In genomic region chr13:40744111-40744805, GRCm38 (mm10) we compare ENCODE assay signal across 11 mouse cellular contexts. TPM values are rescaled to one million over a fixed set of nuclear protein-coding genes. Genes with fewer than 3 reads are reported as not detected.
DNase-seq lines count a peak whose midpoint lies in the region; ATAC-seq and TF ChIP-seq lines count a peak whose summit lies in the region.
"Had no signal": no experiment of that assay in that cellular context is flagged by ENCODE, and none has a peak within 500 bp of the region (broad histone marks: within the 10 kb centered on the region; RNA-seq: fewer than 3 reads in every experiment).

No protein-coding gene starts in this region.

- ATAC-seq in cerebellum, adult (ENCODE audit: insufficient number of reproducible peaks, low FRiP score, low TSS enrichment) = no peak
- ATAC-seq in lung, embryonic 14.5 days (ENCODE audit: insufficient read depth) = no peak
- ATAC-seq in lung, postnatal 0 days = no peak
- ATAC-seq in hindbrain, embryonic 16.5 days = no peak
- no peak for ATAC-seq in neural tube, embryonic 12.5 days (ENCODE audit: low FRiP score, low read depth)
- ATAC-seq: Patski had no signal

- no peak overlapping the region for H3K9ac ChIP-seq in lung, embryonic 14.5 days
- no peak overlapping the region for H3K9ac ChIP-seq in lung, postnatal 0 days (replicated peaks; ENCODE audit: low read depth)
- H3K9ac ChIP-seq in hindbrain, embryonic 16.5 days (ENCODE audit: low read depth, low read length) = no peak overlapping the region; the same call in 1 of the 2 replicates
- no peak overlapping the region for H3K9ac ChIP-seq in neural tube, embryonic 12.5 days
- H3K9ac ChIP-seq: liver, embryonic 15.5 days had no signal

- H3K27me3 ChIP-seq in lung, embryonic 14.5 days (ENCODE audit: insufficient read depth, low read length) = peaks cover 77% of the 10 kb centered on the region
- peaks cover 71% of the 10 kb centered on the region for H3K27me3 ChIP-seq in lung, postnatal 0 days (replicated peaks; ENCODE audit: insufficient read depth, low read length)
- H3K27me3 ChIP-seq in hindbrain, embryonic 16.5 days (replicated peaks; ENCODE audit: control insufficient read depth, insufficient read depth, low read length) = peaks cover 72% of the 10 kb centered on the region
- peaks cover 72% of the 10 kb centered on the region for H3K27me3 ChIP-seq in neural tube, embryonic 12.5 days (replicated peaks)
- H3K27me3 ChIP-seq: Patski had no signal

- peak; percentile 13 to 14 for DNase-seq in cerebellum, postnatal 10 days
- no peak for DNase-seq in lung, embryonic 14.5 days
- DNase-seq in lung, postnatal 0 days (ENCODE audit: low spot score) = no peak
- DNase-seq in ovary, postnatal 10 days (ENCODE audit: low spot score) = no peak
- DNase-seq in frontal cortex, adult 2 months (ENCODE audit: extremely low spot score in 1 of 2, low spot score in 1 of 2) = no peak
- DNase-seq: kidney, adult 2 months had no signal

- TF ChIP-seq CTCF in lung, embryonic 14.5 days (IDR thresholded peaks at IDR 0.05; ENCODE audit: low read depth) = no peak
- no peak for TF ChIP-seq CTCF in lung, postnatal 0 days (IDR thresholded peaks at IDR 0.05)

- no peaks in the 10 kb centered on the region for H3K36me3 ChIP-seq in lung, embryonic 14.5 days (ENCODE audit: insufficient read depth)
- no peaks in the 10 kb centered on the region for H3K36me3 ChIP-seq in lung, postnatal 0 days (ENCODE audit: insufficient read depth, low read length)
- H3K36me3 ChIP-seq in hindbrain, embryonic 16.5 days (ENCODE audit: control insufficient read depth, insufficient read depth, low read length) = no peaks in the 10 kb centered on the region
- no peaks in the 10 kb centered on the region for H3K36me3 ChIP-seq in neural tube, embryonic 12.5 days
- H3K36me3 ChIP-seq: liver, embryonic 15.5 days had no signal

- no peak overlapping the region for H3K27ac ChIP-seq in lung, embryonic 14.5 days (ENCODE audit: low read depth)
- H3K27ac ChIP-seq in lung, postnatal 0 days (ENCODE audit: low read length) = no peak overlapping the region
- H3K27ac ChIP-seq in hindbrain, embryonic 16.5 days (ENCODE audit: low read depth, low read length) = no peak overlapping the region
- no peak overlapping the region for H3K27ac ChIP-seq in neural tube, embryonic 12.5 days
- H3K27ac ChIP-seq: liver, embryonic 15.5 days had no signal

- WGBS in lung, embryonic 14.5 days = under 1% methylated on average over 19 of the region's 19 CpGs
- WGBS in lung, postnatal 0 days = 2% methylated on average over 19 of the region's 19 CpGs
- WGBS in hindbrain, embryonic 16.5 days = under 1% methylated on average over 19 of the region's 19 CpGs
- WGBS in neural tube, embryonic 12.5 days = 1% methylated on average over 19 of the region's 19 CpGs

- H3K4me2 ChIP-seq in lung, embryonic 14.5 days = peak overlapping the region; percentile 44
- H3K4me2 ChIP-seq in lung, postnatal 0 days (replicated peaks; ENCODE audit: low read depth, low read length) = no peak overlapping the region
- peak overlapping the region; percentile 36 for H3K4me2 ChIP-seq in hindbrain, embryonic 16.5 days (ENCODE audit: low read length)
- H3K4me2 ChIP-seq in neural tube, embryonic 12.5 days (replicated peaks) = peak overlapping the region; percentile 48
- H3K4me2 ChIP-seq: liver, embryonic 15.5 days had no signal

- H3K9me3 ChIP-seq in lung, embryonic 14.5 days (ENCODE audit: low read depth, low read length) = peaks cover 5% of the 10 kb centered on the region; the same call in 1 of the 2 replicates
- H3K9me3 ChIP-seq in lung, postnatal 0 days (ENCODE audit: low read length) = no peaks in the 10 kb centered on the region
- peaks cover 2% of the 10 kb centered on the region for H3K9me3 ChIP-seq in hindbrain, embryonic 16.5 days (ENCODE audit: control insufficient read depth, low read length)
- peaks cover 6% of the 10 kb centered on the region for H3K9me3 ChIP-seq in neural tube, embryonic 12.5 days
- H3K9me3 ChIP-seq: liver, embryonic 15.5 days had no signal

- no peaks in the 10 kb centered on the region for H3K4me1 ChIP-seq in lung, embryonic 14.5 days (ENCODE audit: insufficient read depth)
- no peaks in the 10 kb centered on the region for H3K4me1 ChIP-seq in lung, postnatal 0 days (ENCODE audit: insufficient read depth, low read depth, low read length)
- H3K4me1 ChIP-seq in hindbrain, embryonic 16.5 days (ENCODE audit: control insufficient read depth, insufficient read depth, low read depth, low read length) = peaks cover 4% of the 10 kb centered on the region
- H3K4me1 ChIP-seq in neural tube, embryonic 12.5 days = peaks cover 5% of the 10 kb centered on the region; the same call in 1 of the 2 replicates
- H3K4me1 ChIP-seq: liver, embryonic 15.5 days had no signal

- H3K4me3 ChIP-seq in lung, embryonic 14.5 days (ENCODE audit: low read depth, low read length) = 0 out of 2 replicates have a peak overlapping the region, but pooled peaks have one; percentile 14
- H3K4me3 ChIP-seq in lung, postnatal 0 days (ENCODE audit: low read depth, low read length) = no peak overlapping the region
- H3K4me3 ChIP-seq in hindbrain, embryonic 16.5 days (ENCODE audit: low read length) = no peak overlapping the region; the same call in 1 of the 2 replicates
- H3K4me3 ChIP-seq in neural tube, embryonic 12.5 days = peak overlapping the region; percentile 17; the same call in 1 of the 2 replicates
- H3K4me3 ChIP-seq: liver, embryonic 15.5 days had no signal

- no peak for TF ChIP-seq EP300 in lung, postnatal 0 days (IDR thresholded peaks at IDR 0.05)

RNA-seq across cellular contexts. Expression of gene Tfap2a, which starts 6.1 kb away (rescaled TPM):
- polyA plus RNA-seq in lung, embryonic 14.5 days (2014; fragmentation: Nextera tagmentation; extraction: Ambion mirVana) = 0.11 and 0.19 TPM in 2 replicates
- 0.05 and 0.16 TPM in 2 replicates for polyA plus RNA-seq in lung, postnatal 0 days (2015; fragmentation: Nextera tagmentation; extraction: Ambion mirVana)
- polyA plus RNA-seq in hindbrain, embryonic 16.5 days (2015; fragmentation: Nextera tagmentation; extraction: Ambion mirVana) = 8.4 and 9.0 TPM in 2 replicates
- 15.5 and 21.6 TPM in 2 replicates for polyA plus RNA-seq in neural tube, embryonic 12.5 days (2016; fragmentation: Nextera tagmentation; extraction: Ambion mirVana)
- 0.38 and 0.55 TPM in 2 replicates for polyA plus RNA-seq in frontal cortex, adult 2 months (2012; rRNA removed)
- polyA plus RNA-seq: liver, embryonic 15.5 days had no signal

Comparison
In these comparisons a context has a peak if more than half of its experiments do, and no peak if none do; other contexts are left out.
1. H3K4me3 ChIP-seq: peak in lung, embryonic 14.5 days (single experiment) and neural tube, embryonic 12.5 days (single experiment); none in lung, postnatal 0 days (single experiment) and hindbrain, embryonic 16.5 days (single experiment).
2. DNase-seq: peak in cerebellum, postnatal 10 days (2 of 2); none in lung, embryonic 14.5 days (single experiment), lung, postnatal 0 days (single experiment), ovary, postnatal 10 days (single experiment) and frontal cortex, adult 2 months (0 of 2).